Mouse (Mus musculus): Measurements from ENCODE around the gene Amz2.
A peak's percentile ranks its signal among the peaks of the same experiment; 100 is the strongest.
"Not testable (repeated sequence)": the region's sequence is repeated elsewhere in the genome, so short reads cannot be mapped to it uniquely, and the experiment has no call there.

The Amz2 gene

GRCm38 (mm10) chr11:109470921-109471861 lies 45.4 kb downstream of the Amz2 start:
- DNase-seq (ENCODE audit: extremely low spot score): no peak

GRCm38 (mm10) chr11:109472171-109472691 lies 46.5 kb downstream of the Amz2 start:
- peak; percentile 65 for DNase-seq (ENCODE audit: extremely low spot score)

- DNase-seq (ENCODE audit: extremely low spot score): no peak
Measured at GRCm38 (mm10) chr11:109472821-109473170, 47.0 kb downstream of the Amz2 start.

- peak; percentile 95 for DNase-seq (ENCODE audit: extremely low spot score)
Measured at GRCm38 (mm10) chr11:109473171-109474085, 47.7 kb downstream of the Amz2 start, which contains the start of the genes Arsg and Slc16a6. Gene Arsg (plus strand): TSS chr11:109473374. Gene Slc16a6 (minus strand): TSS chr11:109473598.

GRCm38 (mm10) chr11:109474086-109474742 lies 48.5 kb downstream of the Amz2 start:
- DNase-seq (ENCODE audit: extremely low spot score): no peak

- DNase-seq (ENCODE audit: extremely low spot score): no peak
Measured at GRCm38 (mm10) chr11:109474836-109475235, 49.1 kb downstream of the Amz2 start.

- DNase-seq (ENCODE audit: extremely low spot score): no peak
Measured at GRCm38 (mm10) chr11:109475717-109476116, 50.0 kb downstream of the Amz2 start.

GRCm38 (mm10) chr11:109476241-109476640 lies 50.5 kb downstream of the Amz2 start:
- DNase-seq (ENCODE audit: extremely low spot score): peak; percentile 41

GRCm38 (mm10) chr11:109476653-109477052 lies 50.9 kb downstream of the Amz2 start:
- DNase-seq (ENCODE audit: extremely low spot score): no peak

- DNase-seq (ENCODE audit: extremely low spot score): no peak
Measured at GRCm38 (mm10) chr11:109477606-109478380, 52.0 kb downstream of the Amz2 start.

- DNase-seq (ENCODE audit: extremely low spot score): no peak
Measured at GRCm38 (mm10) chr11:109479575-109480285, 54.0 kb downstream of the Amz2 start.

- DNase-seq (ENCODE audit: extremely low spot score): no peak
Measured at GRCm38 (mm10) chr11:109480440-109480839, 54.7 kb downstream of the Amz2 start.

GRCm38 (mm10) chr11:109485398-109486045 lies 59.8 kb downstream of the Amz2 start:
- DNase-seq (ENCODE audit: extremely low spot score): no peak

- no peak for DNase-seq (ENCODE audit: extremely low spot score)
Measured at GRCm38 (mm10) chr11:109487111-109487510, 61.4 kb downstream of the Amz2 start.

- DNase-seq (ENCODE audit: extremely low spot score): no peak
Measured at GRCm38 (mm10) chr11:109487991-109488684, 62.4 kb downstream of the Amz2 start.

GRCm38 (mm10) chr11:109489763-109490162 lies 64.0 kb downstream of the Amz2 start:
- DNase-seq (ENCODE audit: extremely low spot score): no peak

- no peak for DNase-seq (ENCODE audit: extremely low spot score)
Measured at GRCm38 (mm10) chr11:109491844-109492243, 66.1 kb downstream of the Amz2 start.

- DNase-seq (ENCODE audit: extremely low spot score): not testable (repeated sequence)
Measured at GRCm38 (mm10) chr11:109492847-109493464, 67.2 kb downstream of the Amz2 start.
